Mouse (Mus musculus) spleen, postnatal 14 days (tissue): ENCODE data around the gene Fam102a.

ENCODE experiments used
- DNase-seq, 2 experiments: peaks; one replicate each; pipeline ENCODE4 v3.0.0; 2021 to 2022; ENCODE audit warnings: low spot score in 2 of 2

Gene Fam102a

DNA sequence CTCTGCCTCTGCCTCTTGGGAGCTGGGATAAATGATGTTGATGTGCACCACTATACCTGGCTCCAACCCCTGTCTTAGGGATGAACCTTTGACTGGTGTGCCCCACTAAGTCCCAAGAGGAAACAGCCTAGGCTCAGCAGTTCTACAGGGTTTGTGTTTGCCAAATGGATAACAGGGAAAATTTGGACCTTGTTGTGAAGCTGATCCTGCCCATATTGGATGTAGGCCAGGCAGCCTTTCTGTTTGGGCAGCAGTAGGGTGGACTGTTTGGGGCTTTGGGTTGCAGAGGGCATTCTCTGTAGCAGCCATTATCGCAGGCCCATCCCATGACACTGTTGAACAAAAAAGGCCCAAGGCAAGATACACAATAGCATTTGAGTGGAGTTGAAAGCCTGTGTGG lies 11.8 kb downstream of the Fam102a start:
- DNase-seq, result no peak

DNA sequence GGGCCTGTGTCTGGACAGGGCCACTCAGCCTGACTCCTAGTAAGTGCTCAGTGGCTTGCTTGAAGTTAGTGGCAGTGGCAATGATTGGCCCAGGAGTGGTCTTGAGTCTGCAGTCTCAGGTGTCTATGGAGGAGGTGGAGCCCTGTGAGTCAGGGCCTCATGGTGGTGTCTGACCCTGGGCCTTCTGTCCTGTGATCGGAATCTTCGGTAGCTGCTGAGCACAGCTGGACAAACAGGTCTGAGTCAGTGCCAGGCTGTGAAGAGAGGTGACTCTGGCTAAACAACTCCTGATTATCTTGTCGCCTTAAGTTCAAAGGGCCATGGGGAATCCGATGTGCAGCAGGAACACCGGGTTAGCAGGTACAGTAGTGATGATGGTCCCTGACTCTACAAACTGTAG lies 12.2 kb downstream of the Fam102a start:
- DNase-seq, result no peak

- no peak for DNase-seq
These were observed 13.0 kb downstream of the Fam102a start for GRCm38 (mm10) chr2:32547964-32548739.

DNA sequence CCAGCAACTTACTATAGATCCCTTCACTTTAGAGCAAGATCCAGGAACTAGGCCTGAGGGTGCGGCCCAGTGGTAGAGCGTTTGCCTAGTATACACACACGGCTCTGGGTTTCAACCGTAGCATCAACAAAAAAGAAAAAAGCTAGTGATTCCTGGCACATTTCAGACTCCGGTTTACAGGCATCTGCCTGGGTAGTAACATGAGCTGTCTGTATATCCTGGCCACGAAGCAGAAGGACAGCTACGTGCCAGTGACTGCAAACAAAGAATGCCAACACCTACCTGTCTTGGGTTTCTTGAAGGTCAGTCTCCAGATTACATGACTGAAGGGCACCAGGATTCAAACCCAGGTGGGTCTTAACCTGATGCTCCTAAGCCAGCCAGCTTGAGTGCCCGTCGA lies 14.0 kb downstream of the Fam102a start:
- no peak for DNase-seq

GRCm38 (mm10) chr2:32549764-32550163 lies 14.6 kb downstream of the Fam102a start:
- DNase-seq, result no peak

DNA sequence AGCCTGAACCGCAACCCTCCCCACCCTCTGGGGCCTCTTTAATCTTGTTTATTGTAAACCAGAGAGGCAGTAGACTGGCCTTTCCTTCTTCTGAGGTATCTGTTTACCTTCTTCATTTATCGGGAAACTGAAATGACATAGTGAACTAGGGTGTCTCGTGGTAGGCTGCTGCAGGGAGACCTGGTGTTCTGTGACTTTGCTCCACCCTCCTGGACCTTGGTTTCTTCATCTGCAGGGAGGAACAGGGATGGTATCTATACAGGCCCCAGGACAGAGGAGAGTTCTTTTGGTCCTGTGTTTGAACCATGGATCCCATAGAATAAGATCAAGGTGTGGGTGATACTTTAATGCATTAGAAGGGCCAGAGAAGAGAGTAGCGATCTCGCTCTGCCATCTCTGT lies 16.1 kb downstream of the Fam102a start:
- no peak for DNase-seq

GRCm38 (mm10) chr2:32553592-32554148 lies 18.5 kb downstream of the Fam102a start:
- DNase-seq, result no peak

DNA sequence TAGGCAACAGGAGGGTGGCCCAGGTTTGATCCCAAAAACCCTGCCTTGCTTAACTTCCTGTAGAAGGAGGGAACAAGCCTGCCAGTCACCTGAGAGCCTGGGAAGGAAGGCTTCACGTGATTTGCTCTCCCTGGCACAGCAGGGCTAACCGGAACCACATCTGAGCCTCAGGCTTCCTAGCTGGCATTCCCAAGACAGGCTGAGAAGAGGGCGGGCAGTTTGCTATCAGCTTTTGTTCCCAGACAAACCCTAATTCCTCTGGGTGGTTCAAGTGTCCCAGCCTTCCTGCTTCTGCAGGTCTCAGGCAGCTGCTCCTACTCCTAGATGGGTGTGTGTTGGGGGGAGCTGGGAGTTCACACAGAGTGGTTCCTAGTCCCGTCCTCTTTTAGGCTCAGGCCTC lies 20.4 kb downstream of the Fam102a start:
- no peak for DNase-seq

DNA sequence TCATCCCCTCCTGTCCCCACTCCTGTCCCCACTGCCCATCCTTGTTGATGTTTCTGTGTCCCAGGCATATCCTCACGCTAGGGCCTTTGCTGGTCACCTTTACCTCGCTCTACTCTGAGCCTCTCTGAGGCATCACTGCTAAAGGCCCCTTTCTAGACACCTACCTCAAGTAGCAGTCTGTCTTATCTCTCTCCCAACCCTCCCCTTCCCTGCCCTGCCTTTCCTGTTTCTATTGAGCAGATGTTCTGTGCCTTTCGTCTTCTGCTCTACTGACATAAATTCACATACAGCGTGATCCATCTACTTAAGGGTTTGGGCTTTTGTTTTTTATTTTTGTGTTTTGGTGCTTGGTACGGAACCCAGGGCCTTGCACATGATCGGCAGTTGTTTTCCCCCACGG lies 20.9 kb downstream of the Fam102a start:
- no peak for DNase-seq

- DNase-seq, result no peak
These were observed 24.4 kb downstream of the Fam102a start for GRCm38 (mm10) chr2:32559570-32559969.

DNA sequence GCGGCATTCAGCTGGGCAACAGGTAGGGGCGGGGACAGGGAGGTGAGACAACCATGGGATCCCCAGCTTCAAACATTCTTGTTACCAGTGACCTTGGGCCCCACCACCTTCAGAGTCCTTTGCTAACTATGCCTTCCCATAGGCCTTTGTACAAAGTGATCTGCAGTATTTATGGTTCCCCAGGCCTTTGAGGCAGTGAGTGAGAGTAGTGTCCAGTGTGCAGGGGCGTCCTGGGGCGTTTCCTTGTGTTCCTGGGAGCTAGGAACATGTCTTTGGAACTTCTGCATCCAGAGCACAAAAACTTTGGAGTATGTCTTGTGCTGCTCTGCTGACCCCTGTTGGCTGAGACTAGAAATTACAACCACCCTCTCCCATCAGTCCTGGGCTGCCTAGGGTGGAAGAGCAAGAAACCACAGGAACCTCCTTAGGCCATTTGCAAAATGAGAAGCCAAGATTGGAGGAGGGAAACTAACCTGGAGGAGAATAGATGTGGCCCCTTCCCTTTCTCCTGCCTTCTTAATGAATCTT lies 31.5 kb downstream of the Fam102a start:
- peak in 1 of 2 experiments; percentile 48 for DNase-seq

GRCm38 (mm10) chr2:32568149-32568548 lies 33.0 kb downstream of the Fam102a start:
- DNase-seq, result no peak

DNA sequence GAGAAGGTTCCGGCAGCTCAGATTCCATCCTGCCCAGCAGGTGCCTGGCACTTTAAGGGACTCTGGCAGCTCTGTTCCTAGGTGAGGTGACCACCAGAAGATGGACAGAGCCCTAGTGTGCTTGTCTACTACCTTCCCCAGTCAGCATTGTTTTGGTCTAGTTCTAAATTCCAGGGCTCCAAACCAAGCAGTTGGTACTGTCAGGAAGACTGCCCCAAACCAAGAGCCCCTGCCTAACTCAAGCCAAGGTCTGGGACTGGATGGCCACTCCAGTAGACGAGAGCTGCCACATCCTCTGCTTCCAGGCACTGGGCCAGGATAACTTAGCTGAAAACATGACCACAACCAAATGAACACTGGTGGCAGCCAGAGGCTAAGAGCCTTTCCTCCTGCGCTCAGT lies 33.8 kb downstream of the Fam102a start:
- no peak for DNase-seq

DNA sequence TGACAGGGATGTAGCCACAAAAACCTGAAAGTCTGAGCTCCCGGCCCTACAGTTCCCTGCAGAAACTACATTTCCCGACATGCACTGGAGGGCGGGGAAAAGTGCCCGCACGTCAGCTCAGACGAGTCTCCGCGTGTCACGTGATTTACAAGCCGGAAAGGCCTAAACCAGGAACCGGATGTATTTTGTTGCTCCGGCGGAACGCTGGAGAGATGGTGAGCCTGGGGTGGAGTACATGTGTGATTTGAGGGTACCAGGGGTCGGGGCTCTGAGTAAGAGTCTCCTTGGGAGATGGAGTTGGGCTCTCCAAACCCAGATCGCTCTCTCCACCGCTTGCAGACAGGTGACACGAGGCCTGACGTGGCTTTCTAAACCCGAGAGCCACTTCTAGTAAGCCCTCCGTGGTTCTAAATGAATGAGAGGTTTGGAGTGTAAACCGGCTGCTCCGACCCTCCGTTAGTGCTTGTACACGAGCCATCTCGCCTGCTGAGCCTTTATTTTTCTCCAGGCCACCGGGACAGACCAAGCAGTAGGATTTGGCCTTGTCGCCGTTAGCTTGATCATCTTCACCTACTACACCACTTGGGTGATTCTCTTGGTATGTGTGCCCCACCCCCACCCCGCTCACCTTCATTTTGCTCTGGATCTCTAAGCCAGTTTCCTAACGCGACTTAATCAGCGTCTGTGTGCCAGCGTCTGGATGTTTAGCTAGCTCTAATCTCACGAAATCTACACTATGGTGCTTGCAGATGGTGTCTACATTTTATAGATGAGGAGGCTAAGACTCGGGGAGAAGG lies 35.8 kb downstream of the Fam102a start, which contains the start of gene Dpm2:
Dpm2 (plus strand) TSS at position 161 of the 797 bp plus-strand sequence.
- peak; percentile 73 to 85 for DNase-seq

- DNase-seq, result no peak
These were observed 37.1 kb downstream of the Fam102a start for GRCm38 (mm10) chr2:32572196-32572595.

DNA sequence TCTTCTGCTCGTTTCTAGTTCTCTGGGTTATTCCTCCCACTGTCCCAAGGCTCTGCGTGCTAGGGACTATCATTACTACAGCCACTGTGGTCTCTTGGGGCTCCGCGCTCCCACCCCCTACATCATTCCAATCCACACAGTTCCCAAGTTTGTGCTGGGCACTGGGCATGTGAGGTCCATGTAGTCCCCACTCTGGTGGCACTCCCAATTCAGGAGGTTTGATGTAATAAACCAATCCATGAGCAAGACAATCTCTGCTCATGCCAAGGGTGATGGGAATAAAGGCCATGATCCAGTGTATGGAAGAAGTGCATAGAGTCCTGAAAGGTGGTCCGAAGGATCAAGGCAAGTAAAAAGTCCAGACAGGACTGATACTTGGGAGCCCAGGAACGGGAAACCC lies 39.4 kb downstream of the Fam102a start, which contains the start of gene Pip5kl1:
Pip5kl1 (plus strand) TSS at position 301 of the 400 bp plus-strand sequence.
- no peak for DNase-seq

DNA sequence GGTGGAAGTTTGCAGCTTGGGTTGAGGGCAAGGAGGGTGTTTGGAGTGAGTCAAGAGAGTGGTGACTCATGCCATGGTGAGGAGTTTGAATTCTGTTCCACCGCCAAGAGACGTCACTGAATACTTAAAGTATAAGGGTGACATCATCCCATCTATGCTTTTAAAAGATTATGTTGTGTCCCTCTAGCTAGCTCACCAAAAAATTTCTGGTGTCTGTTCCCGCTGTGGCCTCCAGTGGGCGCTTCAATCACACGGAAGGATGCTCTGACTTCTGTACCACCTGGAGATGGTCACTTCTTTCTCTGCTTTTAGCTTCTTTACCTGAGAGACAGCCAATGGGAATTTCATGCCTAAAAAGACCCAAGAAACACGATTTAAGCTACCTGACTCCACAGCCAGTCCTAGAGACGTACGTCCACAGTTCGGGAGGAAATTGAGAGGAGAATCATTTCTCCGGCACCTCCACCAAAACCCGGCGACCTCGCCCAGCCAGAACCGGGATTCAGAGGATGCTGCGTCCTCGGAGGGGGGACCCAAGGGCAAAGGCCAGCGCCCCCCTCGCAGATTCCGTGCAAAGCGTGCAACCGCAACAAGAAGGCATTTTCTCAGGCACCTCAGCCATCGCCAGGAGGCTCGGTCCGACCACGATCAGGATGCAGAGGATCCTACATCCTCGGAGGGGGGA lies 39.9 kb downstream of the Fam102a start:
- peak in 1 of 2 experiments; percentile 53 for DNase-seq

DNA sequence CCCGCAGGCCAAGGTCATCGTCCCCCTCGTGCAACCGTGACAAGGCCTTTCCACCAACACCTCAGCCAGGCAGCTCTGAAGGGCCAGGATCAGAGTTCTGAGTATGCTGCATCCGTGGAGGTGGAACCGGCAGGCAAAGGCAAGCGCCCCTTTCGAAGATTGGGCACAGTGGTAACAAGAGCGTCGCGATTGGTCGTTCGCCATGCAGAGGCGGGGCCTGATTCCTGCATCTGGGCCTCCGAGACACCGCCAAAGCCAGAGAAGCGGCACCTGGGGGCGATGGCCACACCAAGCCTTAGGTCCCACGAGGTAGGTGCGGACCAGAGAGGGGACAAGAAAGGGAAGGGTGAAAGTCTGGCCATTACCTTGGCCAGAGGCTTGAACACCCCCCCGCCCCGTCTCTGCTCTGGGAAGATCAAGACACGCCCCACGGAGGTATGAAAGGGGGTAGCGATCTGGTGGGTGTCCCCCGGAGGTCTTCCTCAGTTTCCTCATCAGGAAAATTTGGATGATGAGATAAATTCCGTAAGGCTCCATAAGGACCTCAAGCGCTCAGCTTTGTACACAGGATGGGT lies 40.5 kb downstream of the Fam102a start, which contains the start of gene 9430097D07Rik:
9430097D07Rik (minus strand) TSS at position 99 of the 575 bp plus-strand sequence.
- DNase-seq, result no peak

GRCm38 (mm10) chr2:32576532-32576931 lies 41.4 kb downstream of the Fam102a start:
- DNase-seq, result no peak

DNA sequence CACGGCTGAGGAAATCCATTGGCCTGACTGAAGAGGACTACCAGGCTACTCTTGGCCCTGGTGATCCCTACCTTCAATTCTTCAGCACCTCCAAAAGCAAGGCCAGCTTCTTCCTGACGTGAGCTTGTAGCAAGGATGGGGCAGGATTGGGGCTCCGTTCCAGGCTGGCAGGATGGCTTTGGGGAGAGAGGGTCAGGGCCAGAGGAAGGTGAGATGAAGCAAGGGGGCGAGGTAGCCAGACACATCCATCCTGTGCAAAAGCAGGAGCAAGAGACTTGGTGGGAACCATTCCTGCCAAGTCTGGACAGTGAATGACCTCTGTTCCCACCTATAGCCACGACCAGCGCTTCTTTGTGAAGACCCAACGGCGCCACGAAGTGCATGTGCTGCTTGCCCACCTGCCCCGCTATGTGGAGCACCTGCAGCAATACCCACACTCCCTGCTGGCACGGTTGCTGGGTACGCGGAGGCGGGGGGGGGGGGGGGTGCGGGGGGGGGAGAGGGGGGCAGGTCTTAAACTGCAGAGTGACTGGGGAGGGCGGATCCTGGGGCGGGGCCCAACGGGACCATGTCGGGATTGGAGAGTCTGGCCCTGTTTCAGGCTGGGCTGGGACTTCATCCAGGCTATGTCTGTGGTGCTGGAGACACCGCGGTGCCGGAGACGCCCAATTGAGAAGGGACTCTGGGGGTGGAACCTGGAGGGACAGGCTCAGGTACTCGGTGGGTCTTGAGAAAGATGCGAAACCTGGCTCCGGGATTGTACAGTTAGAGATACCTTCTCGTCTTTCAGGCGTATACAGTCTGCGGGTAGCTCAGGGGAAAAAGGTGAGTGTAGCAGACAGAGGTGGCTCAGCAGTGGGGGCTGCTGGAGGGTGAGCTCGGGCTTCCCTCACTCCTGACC lies 43.3 kb downstream of the Fam102a start:
- DNase-seq, result no peak
